Mouse (Mus musculus) testis, postnatal 14 days (tissue): ENCODE measurements around the gene Dennd5a.

ENCODE experiments used
- DNase-seq: peaks from one replicate; pipeline ENCODE4 v3.0.0; 2021; ENCODE audit warnings: low spot score

Gene Dennd5a

DNA sequence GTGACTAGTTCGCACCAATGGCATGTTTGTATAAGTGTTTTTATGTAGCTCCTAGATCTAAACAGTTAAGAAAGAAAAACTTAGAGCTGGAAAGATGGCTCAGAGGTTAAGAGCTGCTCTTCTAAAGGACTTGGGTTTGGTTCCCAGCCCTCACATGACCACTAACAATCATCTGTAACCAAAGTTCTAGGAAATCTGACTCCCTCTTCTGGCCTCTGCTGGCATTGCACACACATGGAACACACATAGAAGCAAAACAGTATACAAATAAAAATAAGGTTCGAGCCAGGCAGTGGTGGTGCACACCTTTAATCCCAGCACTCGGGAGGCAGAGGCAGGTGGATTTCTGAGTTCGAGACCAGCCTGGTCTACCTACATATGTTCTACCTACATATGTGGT, 3.4 kb upstream of the Dennd5a start:
- DNase-seq = no peak

DNA sequence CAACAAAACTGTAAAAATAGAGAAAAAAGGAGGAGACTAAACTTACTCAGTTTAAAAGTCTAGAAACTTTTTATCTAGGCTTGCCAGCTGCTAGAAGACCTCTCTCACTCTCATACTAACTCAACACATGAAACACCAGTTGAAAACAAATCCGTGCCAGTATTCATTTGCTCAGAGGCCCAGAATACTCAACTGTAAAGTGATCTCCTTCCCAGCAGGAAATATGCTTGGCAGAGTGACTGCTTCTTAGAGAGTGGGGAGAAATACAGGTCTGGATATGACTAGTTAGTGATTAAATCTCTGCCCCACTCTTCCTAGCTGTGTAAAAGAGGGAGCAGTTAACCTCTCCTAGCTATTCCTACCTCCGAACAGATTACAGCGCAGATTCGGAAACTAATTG, 2.3 kb upstream of the Dennd5a start:
- no peak for DNase-seq

DNA sequence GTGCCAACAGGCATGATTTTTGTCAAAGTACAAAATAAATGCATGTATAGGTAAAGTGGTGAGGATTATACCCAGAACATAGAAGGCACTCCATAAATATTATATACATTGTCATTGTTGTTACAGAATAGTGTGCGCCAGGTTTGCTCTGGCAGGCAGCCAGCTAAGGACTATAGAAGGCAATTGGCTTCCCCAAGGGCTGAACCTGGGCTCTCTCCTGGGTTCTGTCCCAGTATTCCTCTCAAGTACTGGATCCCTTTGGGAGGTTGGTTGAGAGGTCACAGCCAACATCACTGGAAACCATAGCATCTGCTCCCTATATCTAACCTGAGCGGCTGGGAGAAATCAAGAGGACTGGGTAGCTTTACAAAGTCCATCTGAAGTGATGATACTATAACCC, 1.3 kb upstream of the Dennd5a start:
- DNase-seq = no peak

DNA sequence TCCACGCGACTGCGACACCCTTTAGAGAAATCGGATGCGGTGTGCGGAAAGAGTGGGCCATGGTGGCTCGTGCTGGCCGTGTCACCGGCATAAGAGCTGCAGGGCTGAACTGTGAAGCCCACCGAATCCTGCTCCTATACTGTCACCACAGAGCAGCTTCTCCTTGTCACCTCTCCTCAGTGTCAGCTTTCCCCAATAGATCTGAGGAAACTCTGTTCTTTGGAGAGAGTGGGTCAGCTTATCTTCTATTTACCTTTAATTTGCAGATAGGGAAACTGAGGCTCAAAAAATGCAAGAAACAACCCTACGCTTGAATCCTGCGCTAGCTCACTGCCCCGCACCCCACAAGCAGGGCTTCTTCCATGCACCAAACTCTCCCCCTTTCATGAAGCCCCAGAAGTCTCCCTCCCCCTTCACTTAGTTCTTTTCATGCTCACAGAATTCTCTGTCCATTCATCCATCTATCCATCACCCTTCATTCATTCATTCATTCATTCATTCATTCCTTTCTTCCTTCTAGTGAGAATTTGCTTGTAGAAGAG, 414 bp upstream of the Dennd5a start:
- no peak for DNase-seq

DNA sequence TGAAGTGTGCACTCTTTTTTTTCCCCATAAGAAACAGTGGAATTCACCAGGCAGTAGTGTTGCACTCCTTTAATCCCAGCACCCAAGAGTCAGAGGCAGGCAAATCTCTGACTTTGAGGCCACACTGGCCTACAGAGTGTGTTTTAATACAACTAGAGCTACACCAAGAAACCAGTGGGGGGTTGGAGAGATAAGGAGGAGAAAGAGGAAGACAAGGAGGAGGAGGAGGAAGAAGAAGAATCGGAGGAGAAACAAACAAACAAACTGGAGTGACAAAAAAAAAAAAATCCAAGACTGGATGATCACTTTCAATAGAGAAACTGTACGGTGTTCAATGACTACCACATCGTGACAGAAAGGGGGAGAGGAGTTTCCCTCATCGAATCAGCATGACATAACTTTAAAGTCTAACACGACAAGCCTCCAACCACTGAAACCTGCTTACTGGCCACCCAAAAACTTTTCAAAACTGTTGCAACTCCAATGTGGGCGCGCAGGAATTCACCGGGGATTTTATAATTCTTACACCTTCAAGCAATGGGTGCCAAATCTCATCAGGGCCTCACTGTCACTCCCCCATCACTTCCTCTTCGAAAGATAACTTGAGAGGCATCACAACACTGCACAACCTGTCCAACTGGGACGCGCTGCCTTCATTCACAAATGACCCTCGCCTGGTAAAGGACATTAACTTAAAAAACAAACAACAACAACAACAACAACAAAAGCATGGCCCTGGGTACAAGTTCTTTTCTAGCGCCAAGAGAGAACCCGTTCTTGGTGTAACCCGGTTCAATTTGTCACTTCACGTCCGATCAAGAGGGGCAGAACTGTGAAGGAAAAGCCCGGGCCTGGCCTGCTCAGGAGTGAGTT, 1.2 kb downstream of the Dennd5a start:
- no peak for DNase-seq

DNA sequence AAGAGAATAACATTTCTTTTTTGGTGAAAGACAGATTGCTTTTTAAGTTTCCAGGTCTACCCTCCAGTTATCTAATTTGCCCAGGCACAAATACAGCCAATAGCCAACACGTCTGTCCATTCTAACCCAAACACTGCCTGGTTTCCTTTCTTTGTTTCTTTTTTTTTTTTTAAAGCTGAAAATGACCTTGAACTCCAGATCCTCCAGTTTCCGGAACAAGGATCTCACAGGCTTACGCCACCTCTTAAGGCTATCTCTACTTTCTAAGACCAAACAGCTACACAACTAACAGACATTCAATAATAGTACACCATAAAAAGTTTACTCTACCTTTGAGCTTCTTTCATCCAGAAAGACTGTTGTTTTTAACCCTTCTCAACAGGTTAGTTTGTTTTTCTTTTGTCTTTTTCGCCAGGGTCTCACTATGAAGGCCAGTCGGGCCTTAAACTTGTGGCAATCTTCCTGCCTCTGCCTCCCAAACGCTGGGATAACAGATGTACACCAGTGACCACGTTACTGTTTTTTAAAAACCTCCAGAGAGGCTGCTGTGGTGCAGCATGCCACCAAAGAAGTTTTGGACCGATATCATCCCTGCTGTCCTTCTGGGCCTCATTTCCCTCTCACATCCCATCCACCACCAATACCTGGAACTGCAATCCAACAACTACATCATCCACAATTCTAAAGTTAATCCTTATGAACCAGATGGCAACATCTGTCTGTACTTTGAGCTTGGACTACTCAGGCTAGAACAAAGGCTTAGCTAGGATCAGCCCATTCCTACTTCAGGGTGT, 2.1 kb downstream of the Dennd5a start:
- no peak for DNase-seq

DNA sequence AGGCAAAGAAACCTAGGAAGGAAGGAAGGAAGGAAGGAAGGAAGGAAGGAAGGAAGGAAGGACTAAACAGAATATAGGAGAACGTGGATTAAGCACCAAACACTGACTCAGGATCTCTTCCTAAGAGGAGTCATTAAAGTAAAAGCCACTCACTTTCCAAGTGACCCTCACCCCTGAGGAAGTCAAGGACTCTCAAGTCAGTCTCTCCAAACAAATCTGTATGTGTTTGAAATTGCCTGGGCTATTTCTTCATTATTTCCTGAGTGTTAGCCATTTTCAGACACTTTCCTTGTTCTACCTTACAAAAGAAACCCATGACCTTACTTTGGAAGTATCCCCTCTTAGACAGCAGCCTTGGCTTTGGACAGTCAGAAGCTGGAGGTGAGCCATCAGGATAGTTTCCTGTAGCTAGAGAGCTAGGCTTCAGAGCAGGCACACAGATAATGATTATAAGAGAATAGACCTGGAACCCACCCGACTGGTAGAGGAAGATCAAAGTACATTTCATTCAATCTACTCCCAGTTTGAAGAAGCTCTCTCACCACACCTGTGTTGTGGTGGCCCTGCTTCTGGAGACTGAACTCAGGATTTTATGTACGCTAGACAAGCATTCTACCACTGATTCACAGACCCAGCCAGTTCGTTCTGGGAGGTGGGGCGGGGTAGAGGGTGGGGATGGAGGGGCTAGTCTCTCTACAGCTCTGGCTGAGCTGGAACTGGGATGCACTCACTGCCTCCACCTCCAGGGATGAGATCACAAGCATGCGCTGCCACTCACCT, 5.5 kb downstream of the Dennd5a start:
- DNase-seq = no peak

DNA sequence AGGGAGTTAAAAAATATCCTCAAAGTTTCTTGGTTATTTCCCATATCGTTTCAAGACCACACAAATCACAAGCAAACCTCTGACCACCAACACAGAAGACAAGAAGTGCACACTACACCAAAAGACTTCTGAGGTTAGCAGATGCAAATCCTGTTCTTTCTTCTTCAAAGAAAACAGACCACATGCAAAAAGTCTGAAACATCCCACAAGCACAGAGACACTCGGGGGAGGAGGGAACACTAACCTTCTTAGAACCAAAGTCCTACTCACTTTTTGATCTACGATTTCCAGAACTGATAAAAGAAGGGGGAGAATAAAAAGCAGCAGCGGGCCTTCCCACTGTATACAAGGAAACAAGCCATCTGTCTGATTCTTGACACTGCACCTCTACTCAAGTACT, 9.0 kb downstream of the Dennd5a start:
- DNase-seq = no peak

DNA sequence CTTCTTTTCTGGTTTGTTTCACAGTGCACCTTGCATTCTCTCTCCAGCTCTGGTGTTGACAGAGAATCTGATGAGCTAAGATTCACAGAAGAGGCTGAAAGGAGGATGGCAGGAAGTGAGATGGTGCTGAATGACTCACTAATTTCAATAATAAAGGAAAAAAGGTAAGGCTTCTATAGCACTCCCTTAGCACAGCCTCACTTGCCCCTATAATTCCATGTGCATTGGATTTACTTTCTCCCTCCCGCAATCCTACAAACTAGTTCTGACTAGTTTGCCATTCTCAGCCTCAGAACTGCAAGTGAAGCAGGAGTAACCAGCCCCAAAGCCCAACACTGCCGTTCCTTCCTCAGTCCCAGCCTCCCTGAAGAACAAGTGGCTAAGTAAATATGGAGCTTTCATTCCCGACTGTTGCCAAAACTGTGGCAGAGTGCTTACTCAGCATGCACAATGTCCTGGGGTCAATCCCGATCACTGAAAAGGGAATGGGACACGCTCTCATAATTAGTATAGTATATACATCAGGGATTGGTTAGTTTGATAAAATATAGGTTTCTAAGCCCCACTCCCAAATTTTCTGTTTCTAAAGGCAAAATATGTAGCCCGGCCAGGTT, 15.7 kb downstream of the Dennd5a start:
- DNase-seq = no peak

DNA sequence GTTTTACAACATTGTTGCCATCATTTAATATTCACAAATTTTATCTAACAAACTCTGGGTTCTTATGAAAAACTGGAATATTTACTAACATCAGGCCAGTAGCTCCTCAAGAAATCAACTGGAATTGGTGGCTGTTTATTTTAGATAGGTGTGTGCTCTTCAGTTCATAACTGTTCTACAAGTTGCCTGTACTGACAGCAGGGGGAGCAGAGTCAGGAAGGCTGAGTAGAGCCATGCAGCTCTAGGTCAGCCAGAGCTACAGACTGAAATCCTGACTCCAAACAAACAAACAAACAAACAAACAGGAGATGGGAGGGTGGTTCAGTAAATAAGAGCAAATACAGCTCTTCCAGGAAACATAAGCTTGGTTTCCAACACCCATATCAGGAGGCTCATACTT, 30.6 kb downstream of the Dennd5a start:
- no peak for DNase-seq

DNA sequence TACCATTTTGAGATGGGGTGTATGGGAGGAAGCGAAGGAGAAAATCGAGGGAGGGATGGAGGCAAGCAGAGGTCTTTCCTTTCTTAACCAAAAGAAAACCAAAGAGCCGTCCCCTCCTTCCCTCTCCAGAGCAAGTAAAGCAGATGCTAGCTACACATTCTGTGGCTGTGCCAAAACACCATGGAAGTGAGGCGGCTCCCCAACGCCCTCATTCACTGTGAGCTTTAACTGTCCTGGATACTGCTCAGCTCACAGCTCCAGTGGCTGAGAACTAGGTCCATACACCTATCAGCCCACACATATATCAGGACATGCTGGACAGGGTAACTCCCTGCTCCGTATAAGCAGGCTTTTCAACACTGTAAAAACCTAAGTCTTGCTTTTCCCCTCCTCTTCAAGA, 31.9 kb downstream of the Dennd5a start:
- no peak for DNase-seq

DNA sequence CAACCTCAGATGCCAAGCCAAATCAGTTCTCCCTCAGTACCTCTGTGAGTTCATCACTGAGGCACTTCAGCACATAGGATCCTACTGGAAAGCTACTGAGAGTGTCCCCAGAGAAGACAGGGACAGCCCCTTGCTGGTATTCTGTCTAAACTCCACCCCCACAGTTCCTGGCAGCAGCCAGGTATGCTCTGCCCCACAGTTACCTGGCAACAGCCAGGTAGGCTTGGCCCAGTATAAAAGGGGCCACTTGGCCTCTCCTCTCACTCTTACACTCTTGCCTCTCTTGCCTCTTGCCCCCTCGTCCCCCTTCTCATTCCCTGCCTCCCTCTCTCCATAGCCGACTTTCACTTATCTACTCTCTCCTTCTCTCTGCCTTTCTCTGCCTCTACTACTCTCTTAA, 35.3 kb downstream of the Dennd5a start:
- DNase-seq = no peak

DNA sequence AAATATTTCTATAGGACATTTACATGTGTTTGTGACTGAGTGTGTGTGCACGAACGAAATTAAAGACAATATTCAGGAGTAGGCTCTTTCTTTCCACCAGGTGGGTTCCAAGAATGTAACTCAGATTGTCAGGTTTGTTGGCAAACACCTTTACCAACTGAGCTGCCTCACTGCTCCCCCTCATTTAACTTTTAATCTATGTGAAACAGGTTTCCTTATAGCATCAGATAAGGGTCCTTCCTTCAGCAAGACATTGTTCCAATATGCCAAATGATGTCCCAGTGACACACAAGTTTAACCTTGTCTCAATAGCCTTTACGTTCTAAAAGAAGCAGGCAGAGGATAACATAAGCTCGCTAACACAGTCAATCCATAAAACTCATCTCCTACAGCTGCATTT, 37.4 kb downstream of the Dennd5a start:
- no peak for DNase-seq

DNA sequence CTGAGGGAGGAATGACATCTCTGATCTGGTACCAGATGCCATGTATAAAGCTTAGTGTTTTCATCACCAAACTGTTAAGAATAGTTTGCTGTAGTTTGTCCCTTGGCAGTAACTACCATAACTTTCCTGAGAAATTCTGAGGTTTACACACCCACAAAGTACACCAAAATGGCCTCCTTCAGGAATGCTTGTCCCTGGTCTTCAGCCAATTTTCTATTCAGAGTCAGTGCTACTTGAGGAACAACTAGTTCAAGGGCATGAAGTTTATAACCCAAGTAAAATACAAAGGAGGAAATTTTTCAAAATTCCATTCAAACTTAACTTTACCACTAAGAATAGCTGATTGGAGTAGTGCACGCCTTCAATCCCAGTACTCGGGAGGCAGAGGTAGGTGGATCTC, 54.1 kb downstream of the Dennd5a start:
- no peak for DNase-seq

DNA sequence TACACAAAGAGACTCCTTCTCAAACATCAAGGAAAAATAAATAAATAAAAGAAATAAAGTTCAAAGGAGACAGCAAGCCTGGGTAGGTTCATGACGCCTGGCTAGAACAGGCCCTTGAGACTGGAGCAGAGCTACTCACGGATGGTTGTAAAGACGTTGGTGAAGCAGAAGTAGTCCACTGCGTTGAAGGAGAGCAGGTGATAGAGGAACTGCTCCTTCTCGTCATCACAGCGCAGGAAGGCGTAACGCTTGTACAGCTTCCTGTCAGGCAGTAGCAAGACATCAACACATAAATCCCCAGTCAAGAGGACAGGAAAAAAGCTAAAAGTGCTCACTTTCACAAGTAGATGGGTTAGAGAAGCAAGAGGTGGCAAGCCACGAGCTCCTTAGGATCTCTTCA, 59.3 kb downstream of the Dennd5a start:
- no peak for DNase-seq

DNA sequence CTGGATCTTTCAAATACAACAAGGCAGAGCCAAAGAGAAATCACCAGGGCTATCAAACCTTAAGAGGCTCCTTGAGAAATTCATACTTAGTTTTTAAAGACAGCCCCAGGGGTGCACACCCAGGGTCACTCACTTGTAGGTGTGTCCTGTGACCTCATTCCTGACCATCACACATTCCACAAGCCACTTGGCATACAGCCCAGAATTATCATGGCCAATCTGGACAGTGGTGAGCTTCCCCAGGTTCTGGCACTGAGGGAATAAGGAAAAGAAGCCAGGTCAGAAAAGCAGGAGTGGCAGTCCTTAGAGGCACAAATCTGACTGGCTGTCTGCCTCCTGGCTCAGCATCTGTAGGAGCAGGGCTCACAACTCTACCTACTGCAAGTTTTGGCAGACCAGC, 61.4 kb downstream of the Dennd5a start:
- no peak for DNase-seq

DNA sequence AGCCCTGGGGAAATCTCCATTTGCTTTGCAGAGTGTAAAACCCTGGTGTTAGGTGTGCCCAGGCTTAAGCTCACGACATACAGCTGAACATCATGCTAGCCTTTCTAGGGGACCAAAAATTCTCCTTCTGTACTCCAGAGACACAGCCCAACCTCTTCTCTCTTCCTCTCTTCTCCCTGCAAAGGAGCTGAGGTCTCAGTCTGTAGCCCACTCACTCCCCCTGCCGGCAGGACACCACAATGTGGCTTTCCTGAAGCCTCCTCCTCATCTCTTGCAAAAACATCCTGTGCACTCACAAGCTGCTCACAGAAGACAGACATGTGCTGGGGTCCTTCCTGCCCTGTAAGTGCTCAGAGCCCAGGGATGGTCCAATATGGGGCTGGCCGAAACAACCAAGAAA, 67.7 kb downstream of the Dennd5a start:
- DNase-seq = no peak

DNA sequence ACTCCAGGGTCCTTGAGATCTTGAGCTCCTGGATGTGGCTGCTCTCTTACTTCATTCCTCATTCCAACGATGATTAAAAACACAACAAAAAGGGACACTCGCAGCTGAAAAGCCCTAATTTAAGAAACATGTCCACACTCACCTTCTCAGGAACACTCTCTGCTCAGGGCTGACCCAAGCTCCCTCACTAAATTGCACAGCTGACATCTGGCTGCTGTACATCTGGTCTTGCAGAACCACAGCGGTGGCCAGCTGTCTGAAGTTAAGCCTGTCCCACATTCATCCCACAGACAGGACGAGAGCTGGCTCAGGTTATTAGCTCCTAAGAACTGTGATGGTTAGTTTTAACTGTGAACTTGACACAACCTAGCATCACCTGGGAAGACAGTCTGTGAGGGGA, 68.5 kb downstream of the Dennd5a start:
- DNase-seq = no peak

DNA sequence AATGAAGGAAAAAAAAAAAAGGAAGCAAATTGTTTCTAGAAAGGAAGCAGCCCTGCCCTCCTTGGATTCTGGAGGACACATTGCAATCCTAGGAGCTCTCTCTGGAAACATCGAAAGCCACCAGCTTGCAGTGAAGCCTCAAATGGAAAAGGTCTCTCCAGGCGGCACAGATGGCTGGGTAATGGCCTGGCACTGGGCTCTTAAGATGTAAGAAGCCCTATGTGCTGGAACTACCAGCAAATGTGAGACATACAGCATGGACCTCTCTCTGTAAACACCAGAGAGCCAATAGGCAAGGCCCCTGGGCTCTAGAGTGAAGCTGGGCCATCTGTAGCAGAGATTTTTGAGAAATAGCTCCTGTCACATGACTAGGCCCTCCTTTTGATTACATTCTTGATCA, 70.0 kb downstream of the Dennd5a start:
- no peak for DNase-seq

DNA sequence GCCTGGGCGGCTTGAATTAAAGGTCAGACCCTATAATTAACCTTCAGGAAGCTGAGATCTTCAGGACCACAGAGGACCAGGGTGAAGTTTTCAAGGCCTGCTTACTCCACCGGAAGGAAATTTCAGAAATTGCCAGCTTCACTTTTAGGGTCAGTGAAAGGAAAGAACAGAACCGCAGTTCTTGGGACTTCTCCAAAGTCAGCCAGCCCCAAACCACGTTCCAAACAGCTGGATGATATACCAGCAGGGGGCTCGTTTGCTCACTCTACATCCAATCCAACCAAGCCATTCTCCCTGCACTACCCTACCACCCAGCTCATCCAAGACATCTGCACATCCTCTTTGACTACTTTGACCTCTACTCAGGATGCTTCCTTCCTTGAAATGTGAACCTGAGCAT, 71.0 kb downstream of the Dennd5a start:
- DNase-seq = no peak

DNA sequence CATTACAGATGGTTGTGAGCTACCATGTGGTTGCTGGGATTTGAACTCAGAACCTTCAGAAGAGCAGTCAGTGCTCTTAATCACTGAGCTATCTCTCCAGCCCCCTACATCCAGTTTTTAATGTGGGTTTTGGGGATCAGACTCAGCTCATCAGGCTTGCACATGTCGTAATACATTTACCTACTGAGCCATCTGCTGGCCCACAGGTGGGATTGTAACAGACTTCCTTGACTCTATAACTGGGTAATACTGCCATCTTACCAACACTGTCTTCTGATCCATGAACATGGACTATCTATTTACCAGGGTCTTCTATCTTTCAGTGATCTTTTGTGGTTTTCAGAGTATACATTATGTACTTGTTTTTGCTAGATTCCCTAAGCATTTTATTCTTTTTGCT, 74.0 kb downstream of the Dennd5a start:
- no peak for DNase-seq

DNA sequence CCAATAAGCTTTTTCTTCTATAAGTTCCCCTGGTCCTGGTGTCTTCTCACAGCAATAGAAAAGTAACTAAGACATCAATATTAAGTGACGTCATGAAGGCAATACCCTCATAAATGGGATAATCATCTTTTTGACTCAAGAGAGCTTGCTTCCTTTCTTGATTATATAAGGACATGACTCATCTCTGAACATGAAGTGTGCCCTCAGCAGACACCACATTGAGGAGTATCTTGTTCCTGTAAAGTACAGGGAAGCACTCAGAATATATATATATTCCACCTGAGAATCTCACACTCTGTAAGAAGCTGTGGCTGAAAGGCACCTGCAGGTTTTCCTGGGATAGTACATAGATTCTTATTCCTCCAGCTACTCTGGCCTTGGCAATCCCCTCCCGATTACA, 77.7 kb downstream of the Dennd5a start:
- no peak for DNase-seq
